Mouse (Mus musculus) lung, postnatal 0 days (tissue): ENCODE measurements at regions not wholly inside any gene's neighbourhood (a gene's known extent, or its start where the extent isn't known, plus 50 kb on each side); places are given as distances from the start of the nearest gene placed in this dataset.

Experiments used
- CTCF ChIP-seq: IDR thresholded peaks from 2 replicates; pipeline ENCODE4 v1.5.1; 2016; ENCODE audit warnings: antibody characterized with exemption, mild to moderate bottlenecking
- EP300 ChIP-seq: IDR thresholded peaks from 2 replicates; pipeline ENCODE4 v1.6.1; 2016; ENCODE audit warnings: antibody characterized with exemption, mild to moderate bottlenecking, control low read depth

GRCm38 (mm10) chr5:77986449-77987047, 578.7 kb upstream of the Igfbp7 start:
- no peak for TF ChIP-seq CTCF
- TF ChIP-seq EP300 = no peak
